Mouse (Mus musculus) olfactory bulb, adult 2 months (tissue): Measurements from ENCODE around the gene Cfl1.

ENCODE experiments used
- CTCF ChIP-seq: fragments of 200-500 bp; IDR thresholded peaks from 2 replicates; pipeline ENCODE4 v1.5.1; 2012; ENCODE audit warnings: low read depth, mild to moderate bottlenecking, low read length, moderate library complexity; ENCODE audit not compliant: insufficient read depth
- POLR2A ChIP-seq: fragments of 200-500 bp; IDR thresholded peaks from 2 replicates; pipeline ENCODE4 v1.6.1; 2012; ENCODE audit warnings: mild to moderate bottlenecking, low read depth, low read length, moderate library complexity; ENCODE audit not compliant: insufficient read depth

DNA sequence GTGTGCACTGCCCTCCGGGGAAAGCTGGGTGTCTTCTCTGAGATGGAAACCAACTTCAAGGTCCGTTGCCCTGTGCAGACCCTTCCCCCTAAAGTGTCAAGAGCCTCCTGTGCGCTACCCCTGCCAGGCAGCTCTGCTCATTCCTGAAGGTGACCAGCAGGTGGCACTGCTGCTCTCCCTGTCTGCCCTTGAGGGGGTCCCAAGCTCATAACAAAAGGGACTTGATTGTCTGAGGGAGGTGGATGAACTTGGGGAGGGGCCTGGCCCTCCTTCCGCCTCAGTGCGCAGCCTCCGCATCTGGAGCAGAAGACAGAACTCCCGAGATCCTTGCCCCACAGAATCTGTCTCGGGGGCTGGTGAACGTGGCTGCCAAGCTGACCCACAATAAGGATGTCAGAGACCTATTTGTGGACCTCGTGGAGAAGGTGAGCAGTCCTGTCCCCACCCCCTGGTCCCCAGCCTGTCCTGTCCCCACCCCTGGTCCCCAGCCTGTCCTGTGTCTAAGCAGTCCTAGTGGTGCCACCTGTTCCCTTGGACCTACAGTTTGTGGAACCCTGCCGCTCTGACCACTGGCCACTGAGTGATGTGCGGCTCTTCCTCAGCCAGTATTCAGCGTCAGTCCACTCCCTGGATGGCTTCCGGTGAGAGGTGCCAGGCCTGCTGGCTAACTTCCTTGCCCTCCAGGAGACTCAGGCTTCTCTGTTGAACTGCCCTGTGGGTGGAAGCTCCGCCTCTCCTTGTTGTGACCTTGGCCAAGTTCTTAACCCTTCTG, 26.3 kb upstream of the Cfl1 start:
- TF ChIP-seq CTCF, result peak; percentile 91
- no peak for TF ChIP-seq POLR2A
